Mouse (Mus musculus): ENCODE measurements around the gene Esp6.
"Not testable (repeated sequence)": the region's sequence is repeated elsewhere in the genome, so short reads cannot be mapped to it uniquely, and the experiment has no call there.

Gene Esp6

GRCm38 (mm10) chr17:40561207-40561606 lies at the start of gene Esp6:
Esp6 (plus strand) TSS chr17:40561507.
- DNase-seq = no peak

- DNase-seq = no peak
These were observed 41.5 kb upstream of the Esp6 start, which contains the start of gene Esp8 for GRCm38 (mm10) chr17:40519818-40520217. Esp8 (plus strand) TSS chr17:40520022.

- DNase-seq = no peak
These were observed 31.5 kb upstream of the Esp6 start for GRCm38 (mm10) chr17:40529813-40530212.

- no peak for DNase-seq
These were observed 30.2 kb upstream of the Esp6 start for GRCm38 (mm10) chr17:40531147-40531546.

- DNase-seq = not testable (repeated sequence)
These were observed 14.3 kb upstream of the Esp6 start for GRCm38 (mm10) chr17:40547005-40547404.

- no peak for DNase-seq
These were observed 7.8 kb upstream of the Esp6 start for GRCm38 (mm10) chr17:40553470-40553869.

GRCm38 (mm10) chr17:40583906-40584305 lies 22.6 kb downstream of the Esp6 start:
- not testable (repeated sequence) for DNase-seq

- DNase-seq = no peak
These were observed 30.0 kb downstream of the Esp6 start for GRCm38 (mm10) chr17:40591297-40591696.

GRCm38 (mm10) chr17:40598294-40598693 lies 37.0 kb downstream of the Esp6 start, which contains the start of gene Esp4:
Esp4 (plus strand) TSS chr17:40598594.
- DNase-seq = no peak
